Mouse (Mus musculus) subcutaneous adipose tissue, adult 2 months (tissue): ENCODE data around the gene S1pr1. TPM values are rescaled to one million over a fixed set of nuclear protein-coding genes. Genes with fewer than 3 reads are reported as not detected.

Experiments used
- polyA plus RNA-seq: library from polyadenylated mRNA; depleted of rRNA; stranded (reverse); fragments of >200 nt; gene quantifications from 2 replicates; pipeline ENCODE4 v1.2.3, GENCODE M21; 2012; ENCODE audit warnings: low replicate concordance; rRNA removed

S1pr1 gene
- polyA plus RNA-seq, result 50.6 and 166 TPM in 2 replicates

GRCm38 (mm10) chr3:115714671-115715651, at the start of gene S1pr1:
S1pr1 (minus strand) TSS chr3:115715072.

Other genes starting within 250 kb of the S1pr1 start
- gene Dph5, start 172.8 kb upstream of the S1pr1 start, polyA plus RNA-seq, result 6.9 and 9.1 TPM in 2 replicates